Mouse (Mus musculus) stomach, postnatal 0 days (tissue): Measurements from ENCODE around the gene Fam69b.

Experiments
- CTCF ChIP-seq: IDR thresholded peaks from 2 replicates; pipeline ENCODE4 v1.5.1; 2016; ENCODE audit warnings: antibody characterized with exemption, low read depth, mild to moderate bottlenecking, moderate library complexity
- EP300 ChIP-seq: optimal IDR thresholded peaks from 2 replicates; pipeline ENCODE3; 2016; ENCODE audit warnings: antibody characterized with exemption

- TF ChIP-seq CTCF: no peak
- no peak for TF ChIP-seq EP300
Observed at GRCm38 (mm10) chr2:26636325-26636635, 8.0 kb downstream of the Fam69b start.
